Mouse (Mus musculus) liver, embryonic 15.5 days (tissue): ENCODE measurements around the gene Fhad1. TPM values are rescaled to one million over a fixed set of nuclear protein-coding genes. Genes with fewer than 3 reads are reported as not detected.
A peak's percentile ranks its signal among the peaks of the same experiment; 100 is the strongest.

Experiments used
- ATAC-seq: fragments of 200-750 bp; cut with Nextera tagmentation; 2 replicates; pipeline ENCODE4 v1.8.0; 2017; ENCODE audit warnings: moderate number of reproducible peaks, mild to moderate bottlenecking, moderate library complexity; ENCODE audit not compliant: insufficient read depth
- H3K27ac ChIP-seq: fragments of 300-500 bp; sonication (generic); replicated peaks from 2 replicates; pipeline ENCODE4 v1.5.1; 2015; ENCODE audit warnings: mild to moderate bottlenecking, inconsistent platforms
- H3K27me3 ChIP-seq: fragments of 300-500 bp; sonication (generic); 2 replicates; pipeline ENCODE4 v1.6.1; 2015; ENCODE audit warnings: mild to moderate bottlenecking, inconsistent platforms
- H3K36me3 ChIP-seq: fragments of 300-500 bp; sonication (generic); replicated peaks from 2 replicates; pipeline ENCODE4 v1.6.1; 2015; ENCODE audit warnings: moderate library complexity, mild to moderate bottlenecking, inconsistent platforms
- H3K4me1 ChIP-seq: fragments of 300-500 bp; sonication (generic); replicated peaks from 2 replicates; pipeline ENCODE4 v1.6.1; 2015; ENCODE audit warnings: inconsistent platforms
- H3K4me2 ChIP-seq: fragments of 300-500 bp; sonication (generic); 2 replicates; pipeline ENCODE4 v1.6.1; 2015; ENCODE audit warnings: moderate library complexity, mild to moderate bottlenecking, inconsistent platforms
- H3K4me3 ChIP-seq: fragments of 300-500 bp; sonication (generic); replicated peaks from 2 replicates; pipeline ENCODE4 v1.5.1; 2015; ENCODE audit warnings: mild to moderate bottlenecking, inconsistent platforms
- H3K9ac ChIP-seq: fragments of 300-500 bp; sonication (generic); 2 replicates; pipeline ENCODE4 v1.6.1; 2015; ENCODE audit warnings: moderate library complexity, mild to moderate bottlenecking, inconsistent platforms
- H3K9me3 ChIP-seq: fragments of 300-500 bp; sonication (generic); replicated peaks from 2 replicates; pipeline ENCODE4 v1.6.1; 2016; ENCODE audit warnings: inconsistent platforms
- WGBS: fragments of 180-500 bp; shearing (Covaris S2); methylation state at CpG from one replicate; pipeline ENCODE4 v1.1.7; 2015; ENCODE audit warnings: mixed read lengths; ENCODE audit not compliant: insufficient replicate concordance; 5-methylcytosine and 5-hydroxymethylcytosine counted together
- polyA plus RNA-seq: library from polyadenylated mRNA; unstranded; fragments of >200 nt; fragmentation: Nextera tagmentation; extraction: Ambion mirVana; gene quantifications from 2 replicates; pipeline ENCODE4 v1.2.1, GENCODE M21; 2015

The Fhad1 gene
- polyA plus RNA-seq, 1 experiment from 2014 or later, result 0.24 TPM

DNA sequence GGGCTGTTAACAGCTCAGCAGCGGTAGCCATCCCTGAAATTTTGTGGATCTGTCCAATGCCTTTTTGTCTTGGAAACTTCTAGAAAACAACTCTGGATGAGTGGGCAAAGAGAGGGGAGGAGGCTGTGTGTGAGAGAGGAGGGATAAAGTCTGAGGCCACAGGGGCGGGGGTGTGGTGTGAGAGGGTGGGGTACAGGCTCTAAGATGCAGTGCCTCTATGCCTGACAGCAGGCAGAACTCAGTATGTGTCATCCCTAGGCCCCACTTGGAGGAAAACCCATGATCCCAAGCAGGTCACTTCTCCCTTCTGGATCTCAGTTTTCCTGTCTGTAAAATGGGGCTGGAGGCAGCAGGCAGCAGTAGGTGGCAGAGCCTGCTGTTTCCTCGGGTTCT is 143.6 kb downstream of the Fhad1 start:
- H3K9ac ChIP-seq, result no peak overlapping the region
- no peaks in the 10 kb centered on the region for H3K9me3 ChIP-seq
- 0 out of 2 replicates have a peak, but pooled peaks cover 8% of the 10 kb centered on the region for H3K27me3 ChIP-seq
- peak overlapping the region; percentile 87; the same call in 1 of the 2 replicates for H3K4me3 ChIP-seq
- H3K4me2 ChIP-seq, result peak overlapping the region; percentile 99
- peak overlapping the region; percentile 59; the same call in 1 of the 2 replicates for H3K27ac ChIP-seq
- H3K4me1 ChIP-seq, result peaks cover 86% of the 10 kb centered on the region
- 76% methylated on average over 3 of the region's 3 CpGs for WGBS
- peaks cover 18% of the 10 kb centered on the region for H3K36me3 ChIP-seq
- no peak for ATAC-seq

DNA sequence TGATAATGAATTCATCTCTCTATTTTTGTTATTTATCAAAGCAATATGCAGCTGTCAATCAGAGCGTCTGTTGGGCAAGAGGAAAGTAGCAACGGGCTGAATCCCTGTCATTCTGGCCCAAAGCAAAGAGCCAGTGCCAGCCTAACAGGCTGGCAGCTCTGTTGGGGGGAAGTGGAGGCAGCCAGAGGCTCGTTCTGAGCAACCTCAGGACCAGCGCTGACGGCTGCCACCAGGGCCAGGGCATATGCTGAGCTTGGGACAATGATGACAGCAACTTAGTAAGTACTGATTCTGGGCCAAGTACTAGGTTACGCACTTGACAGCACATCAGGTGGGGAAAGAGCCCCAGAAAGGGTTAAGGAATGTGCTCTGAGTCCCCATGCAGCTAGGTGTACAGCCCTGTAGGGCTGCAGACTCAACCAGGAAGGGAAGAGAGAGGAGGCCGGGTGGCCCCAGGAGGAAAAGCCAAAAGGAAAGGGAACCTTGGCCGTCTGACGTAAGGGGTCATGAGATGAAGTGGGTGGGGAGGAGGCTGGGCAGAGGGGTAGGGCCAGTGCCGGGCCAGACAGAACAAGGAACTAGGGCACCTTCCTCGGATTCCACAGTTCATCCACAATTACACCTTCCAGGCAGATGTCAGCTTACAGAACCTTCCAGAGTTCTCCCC is 144.1 kb downstream of the Fhad1 start:
- Histone ChIP-seq H3K9ac (no peak overlapping the region), H3K4me2 (peak overlapping the region; percentile 99), H3K27ac (peak overlapping the region; percentile 53; the same call in 1 of the 2 replicates), H3K4me3 (0 out of 2 replicates have a peak overlapping the region, but pooled peaks have one; percentile 87), H3K4me1 (peaks cover 81% of the 10 kb centered on the region), H3K9me3 (no peaks in the 10 kb centered on the region), H3K36me3 (peaks cover 19% of the 10 kb centered on the region), H3K27me3 (0 out of 2 replicates have a peak, but pooled peaks cover 3% of the 10 kb centered on the region)
- WGBS, result 67% methylated on average over 11 of the region's 11 CpGs
- no peak for ATAC-seq

DNA sequence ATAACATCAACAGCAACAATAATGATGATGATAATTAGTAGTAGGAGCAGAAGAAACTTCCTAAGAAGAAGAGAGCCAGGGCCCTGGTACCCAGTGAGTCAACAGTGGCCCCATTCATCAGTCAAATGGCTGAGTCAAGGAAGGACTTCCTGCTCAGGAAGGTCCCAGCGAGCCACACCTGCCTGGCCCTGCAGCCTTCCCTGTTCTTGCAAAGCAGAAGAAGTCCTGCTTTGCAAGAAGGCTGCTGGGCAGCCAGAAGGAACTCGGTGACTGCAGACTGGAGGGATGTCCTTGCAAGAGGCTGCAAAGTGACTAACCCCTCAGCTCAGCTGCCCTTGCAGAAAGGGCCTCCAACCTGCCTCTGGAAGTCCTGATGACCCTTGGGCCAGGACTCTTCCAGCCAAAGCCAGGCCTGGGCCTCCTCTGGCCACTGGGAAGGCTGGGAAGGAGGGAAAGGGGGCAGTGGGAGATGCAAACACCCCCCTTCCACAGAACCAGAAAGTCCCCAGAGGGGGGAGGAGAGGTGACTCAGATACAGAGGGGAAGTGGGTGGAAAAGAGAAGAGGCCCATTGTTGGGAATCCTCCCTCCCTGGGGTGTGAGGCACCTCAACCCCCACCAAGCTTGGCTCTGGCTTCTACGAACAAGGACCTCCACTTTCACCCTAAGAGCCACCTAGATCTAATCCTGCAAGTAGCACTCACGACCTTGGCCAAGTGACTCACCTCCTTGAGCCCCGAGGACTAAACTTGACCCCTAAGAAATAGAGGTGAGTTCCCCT is 145.3 kb downstream of the Fhad1 start:
- WGBS, result 53% methylated on average over 5 of the region's 5 CpGs
- H3K27me3 ChIP-seq, result no peaks in the 10 kb centered on the region
- no peak overlapping the region for H3K4me2 ChIP-seq
- H3K27ac ChIP-seq, result peak overlapping the region; percentile 38; the same call in 1 of the 2 replicates
- no peak for ATAC-seq
- 0 out of 2 replicates have a peak overlapping the region, but pooled peaks have one; percentile 12 for H3K9ac ChIP-seq
- no peak overlapping the region for H3K4me3 ChIP-seq
- H3K4me1 ChIP-seq, result peaks cover 79% of the 10 kb centered on the region
- peaks cover 25% of the 10 kb centered on the region for H3K36me3 ChIP-seq
- no peaks in the 10 kb centered on the region for H3K9me3 ChIP-seq

DNA sequence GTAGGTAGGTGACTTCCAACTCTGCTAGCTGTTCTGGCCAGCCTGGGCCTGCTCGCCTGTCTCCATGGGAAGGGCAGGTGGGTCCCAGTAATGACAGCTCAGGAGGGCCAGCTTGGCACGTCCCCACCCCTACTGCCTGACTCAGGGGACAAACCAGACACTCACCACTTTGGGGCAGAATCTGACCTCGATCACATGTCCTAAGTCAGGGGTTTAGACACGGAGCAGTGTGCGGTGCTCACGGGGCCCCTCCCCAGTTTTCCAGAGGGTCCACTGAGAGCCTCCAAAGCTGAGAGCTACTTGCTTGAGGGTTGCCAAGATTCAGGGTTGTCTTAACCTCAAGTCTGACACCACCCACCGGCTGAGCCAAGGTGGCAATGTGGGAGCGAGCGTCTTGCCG is 146.8 kb downstream of the Fhad1 start:
- no peak overlapping the region for H3K4me3 ChIP-seq
- H3K9ac ChIP-seq, result no peak overlapping the region
- H3K4me1 ChIP-seq, result peaks cover 66% of the 10 kb centered on the region
- H3K4me2 ChIP-seq, result no peak overlapping the region
- no peak overlapping the region for H3K27ac ChIP-seq
- H3K36me3 ChIP-seq, result peaks cover 33% of the 10 kb centered on the region
- H3K27me3 ChIP-seq, result no peaks in the 10 kb centered on the region
- no peak for ATAC-seq
- H3K9me3 ChIP-seq, result no peaks in the 10 kb centered on the region
- WGBS, result 83% methylated on average over 10 of the region's 10 CpGs

DNA sequence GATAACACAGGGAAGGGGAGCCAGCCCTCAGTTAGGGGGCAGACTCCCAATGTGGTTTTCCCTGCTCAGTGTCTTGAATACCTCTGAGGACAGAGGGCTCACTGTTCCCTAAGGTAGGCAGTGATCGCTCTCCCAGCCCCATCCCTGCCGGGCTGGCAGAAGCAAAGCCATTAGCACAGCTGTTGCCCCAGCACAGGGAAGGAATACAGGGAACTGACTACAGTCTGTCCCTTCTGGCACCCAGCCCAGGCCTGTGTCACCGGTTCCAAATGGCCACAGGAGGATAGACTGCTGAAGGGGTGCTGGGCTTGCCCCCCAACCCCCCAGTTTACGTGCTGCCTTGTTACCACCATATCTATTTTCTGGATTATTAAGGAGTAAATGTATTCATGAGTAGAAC is 147.4 kb downstream of the Fhad1 start:
- Histone ChIP-seq H3K4me3 (no peak overlapping the region), H3K9ac (no peak overlapping the region), H3K27me3 (no peaks in the 10 kb centered on the region), H3K4me2 (no peak overlapping the region), H3K4me1 (peaks cover 60% of the 10 kb centered on the region), H3K36me3 (peaks cover 33% of the 10 kb centered on the region), H3K27ac (no peak overlapping the region), H3K9me3 (no peaks in the 10 kb centered on the region)
- WGBS, result 76% methylated on average over 4 of the region's 4 CpGs
- ATAC-seq, result no peak

DNA sequence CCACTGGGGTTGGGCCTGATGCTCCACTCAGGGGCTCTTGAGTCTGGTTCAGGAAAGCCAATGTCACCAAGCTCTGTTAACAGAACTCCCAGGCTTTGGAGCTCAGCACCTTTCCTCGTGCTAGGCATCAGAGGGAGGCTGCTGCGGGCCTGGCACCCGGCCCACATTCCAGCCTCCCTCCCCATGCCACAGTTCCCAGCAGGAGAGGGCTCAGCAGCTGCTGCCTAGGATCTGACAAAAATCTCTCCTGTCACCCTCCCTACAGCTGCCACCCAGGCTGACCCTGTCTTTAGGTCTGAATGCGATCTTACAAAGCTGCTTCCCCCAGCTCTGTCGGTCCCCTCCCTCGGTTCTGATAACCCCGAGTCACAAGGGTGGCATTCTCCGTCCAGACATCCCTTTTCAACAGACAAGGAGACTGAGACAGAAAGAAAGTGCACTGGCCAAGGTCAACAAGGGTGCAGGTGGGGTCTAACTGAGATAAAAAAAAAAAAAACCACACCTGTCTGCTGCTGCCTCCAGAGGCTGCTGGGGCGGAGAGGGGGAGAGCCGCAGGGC is 147.9 kb downstream of the Fhad1 start:
- peaks cover 56% of the 10 kb centered on the region for H3K4me1 ChIP-seq
- H3K4me3 ChIP-seq, result no peak overlapping the region
- H3K9me3 ChIP-seq, result no peaks in the 10 kb centered on the region
- peaks cover 34% of the 10 kb centered on the region for H3K36me3 ChIP-seq
- no peak overlapping the region for H3K9ac ChIP-seq
- no peak overlapping the region for H3K4me2 ChIP-seq
- ATAC-seq, result no peak
- no peaks in the 10 kb centered on the region for H3K27me3 ChIP-seq
- WGBS, result 70% methylated on average over 10 of the region's 10 CpGs
- no peak overlapping the region for H3K27ac ChIP-seq

DNA sequence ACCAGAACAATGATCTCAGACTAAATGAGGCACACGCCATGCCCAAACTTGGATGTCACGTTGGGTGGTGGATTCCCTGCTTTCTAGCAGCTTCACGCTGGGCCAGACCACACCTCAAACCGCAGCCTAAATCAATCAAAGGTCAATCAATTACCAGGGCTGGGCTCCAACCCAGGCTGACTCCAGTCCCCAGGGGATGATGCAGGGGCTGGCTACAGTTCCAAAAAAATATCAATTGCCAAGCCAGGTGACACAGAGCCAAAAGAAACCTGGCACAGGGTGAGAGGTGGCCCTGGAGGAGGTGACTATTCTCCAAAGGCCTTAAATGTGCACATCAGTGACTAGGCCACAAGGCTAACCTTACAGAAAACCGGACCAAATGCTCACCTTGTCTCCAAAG is 149.3 kb downstream of the Fhad1 start:
- 78% methylated on average over 5 of the region's 5 CpGs for WGBS
- H3K4me3 ChIP-seq, result no peak overlapping the region
- no peak overlapping the region for H3K9ac ChIP-seq
- ATAC-seq, result no peak
- no peak overlapping the region for H3K4me2 ChIP-seq
- no peaks in the 10 kb centered on the region for H3K27me3 ChIP-seq
- H3K27ac ChIP-seq, result no peak overlapping the region
- H3K9me3 ChIP-seq, result no peaks in the 10 kb centered on the region
- H3K4me1 ChIP-seq, result peaks cover 42% of the 10 kb centered on the region
- peaks cover 42% of the 10 kb centered on the region for H3K36me3 ChIP-seq

DNA sequence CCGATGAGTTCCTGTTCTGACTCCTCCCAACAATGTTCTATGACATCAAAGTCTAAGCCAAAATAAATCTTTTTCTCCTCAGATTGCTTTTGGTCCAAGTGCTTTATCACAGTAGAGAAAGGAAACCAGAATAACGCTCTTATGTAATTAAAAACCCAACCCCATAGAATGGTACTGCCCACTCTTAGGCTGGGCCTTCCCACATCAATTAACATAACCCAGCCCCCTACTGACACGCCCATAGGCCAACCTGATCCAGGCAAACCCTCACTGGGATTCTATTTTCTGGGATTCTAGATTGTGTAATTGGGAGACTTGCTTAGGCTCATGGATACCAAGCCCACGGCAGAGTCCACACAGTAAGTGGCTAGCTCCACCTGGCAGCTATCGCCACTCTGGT is 149.9 kb downstream of the Fhad1 start:
- ATAC-seq, result no peak
- Histone ChIP-seq H3K4me2 (no peak overlapping the region), H3K9ac (no peak overlapping the region), H3K9me3 (no peaks in the 10 kb centered on the region), H3K27me3 (no peaks in the 10 kb centered on the region), H3K27ac (no peak overlapping the region), H3K36me3 (peaks cover 43% of the 10 kb centered on the region), H3K4me1 (peaks cover 36% of the 10 kb centered on the region), H3K4me3 (no peak overlapping the region)
- WGBS, result 78% methylated on average over 5 of the region's 5 CpGs

DNA sequence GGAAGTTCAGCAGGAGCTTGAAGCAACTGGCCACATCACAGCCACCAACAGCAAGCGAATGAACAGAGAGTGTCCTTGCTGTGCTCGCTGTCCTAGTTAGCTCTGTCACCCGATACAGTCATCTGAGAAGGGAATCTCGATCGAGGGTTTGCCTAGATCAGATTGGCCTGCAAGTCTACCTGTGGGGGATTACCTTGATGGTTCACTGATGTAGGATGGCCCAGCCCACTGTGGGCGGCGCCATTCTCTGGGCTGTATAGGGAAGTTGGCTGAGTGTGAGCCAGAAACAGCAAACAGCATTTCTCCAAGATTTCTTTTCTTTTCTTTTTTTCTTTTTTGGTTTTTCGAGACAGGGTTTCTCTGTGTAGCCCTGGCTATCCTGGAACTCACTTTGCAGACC is 150.4 kb downstream of the Fhad1 start:
- no peaks in the 10 kb centered on the region for H3K27me3 ChIP-seq
- no peaks in the 10 kb centered on the region for H3K9me3 ChIP-seq
- no peak for ATAC-seq
- peaks cover 31% of the 10 kb centered on the region; the same call in 1 of the 2 replicates for H3K4me1 ChIP-seq
- no peak overlapping the region for H3K4me2 ChIP-seq
- WGBS, result 84% methylated on average over 8 of the region's 8 CpGs
- no peak overlapping the region for H3K27ac ChIP-seq
- no peak overlapping the region for H3K9ac ChIP-seq
- H3K36me3 ChIP-seq, result peaks cover 48% of the 10 kb centered on the region
- H3K4me3 ChIP-seq, result no peak overlapping the region

DNA sequence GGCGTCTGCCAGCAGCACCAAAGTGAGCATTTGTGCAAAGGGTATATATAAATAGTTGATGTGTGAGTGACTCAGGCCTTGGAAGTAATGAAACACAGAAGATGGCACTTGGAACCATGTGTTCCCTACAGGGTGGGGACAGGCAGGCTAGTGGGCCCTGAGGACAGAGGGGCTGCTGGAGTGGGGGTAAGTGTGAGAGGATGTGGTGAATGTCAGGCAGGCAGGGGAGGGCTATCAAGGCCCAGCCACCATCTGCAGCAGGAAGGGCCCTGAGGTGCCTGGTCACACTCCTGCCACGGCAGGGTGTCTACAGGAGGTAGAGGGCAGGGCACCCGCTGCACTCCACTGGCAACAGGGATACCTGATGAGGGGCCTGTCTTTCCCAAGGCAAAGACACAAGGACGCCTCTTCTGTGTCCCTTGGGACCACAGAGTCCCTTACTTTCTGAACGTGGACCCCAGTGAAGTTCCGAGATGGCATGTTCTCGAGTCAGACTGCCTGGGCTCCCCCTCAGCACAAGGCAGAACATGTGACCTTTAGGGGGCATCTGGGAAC is 151.1 kb downstream of the Fhad1 start:
- H3K27ac ChIP-seq, result no peak overlapping the region
- H3K4me2 ChIP-seq, result no peak overlapping the region
- ATAC-seq, result no peak
- H3K9ac ChIP-seq, result no peak overlapping the region
- H3K27me3 ChIP-seq, result no peaks in the 10 kb centered on the region
- peaks cover 24% of the 10 kb centered on the region; the same call in 1 of the 2 replicates for H3K4me1 ChIP-seq
- WGBS, result 77% methylated on average over 7 of the region's 7 CpGs
- no peak overlapping the region for H3K4me3 ChIP-seq
- H3K36me3 ChIP-seq, result peaks cover 50% of the 10 kb centered on the region
- no peaks in the 10 kb centered on the region for H3K9me3 ChIP-seq

DNA sequence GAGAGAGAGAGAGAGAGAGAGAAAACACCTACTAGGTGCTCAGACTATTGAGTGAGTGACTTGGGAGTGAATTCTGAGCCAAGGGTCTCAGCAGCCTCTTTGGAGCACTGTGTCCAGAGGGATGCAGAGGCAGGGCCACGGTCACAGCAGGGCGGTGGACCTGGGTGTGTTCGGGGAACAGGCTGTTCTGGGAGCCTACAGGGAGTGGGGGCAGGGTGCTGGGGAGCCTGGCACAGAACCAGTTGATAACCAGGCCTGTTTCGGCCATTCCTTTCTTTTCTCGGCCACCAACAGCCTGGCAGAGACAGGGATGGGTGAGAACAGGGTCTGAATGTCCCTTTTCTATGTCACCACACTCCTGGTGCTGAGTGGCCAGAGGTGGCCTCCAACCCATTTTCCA is 152.0 kb downstream of the Fhad1 start:
- H3K27ac ChIP-seq, result no peak overlapping the region
- H3K4me1 ChIP-seq, result peaks cover 18% of the 10 kb centered on the region; the same call in 1 of the 2 replicates
- ATAC-seq, result no peak
- no peak overlapping the region for H3K4me2 ChIP-seq
- H3K27me3 ChIP-seq, result no peaks in the 10 kb centered on the region
- H3K9me3 ChIP-seq, result no peaks in the 10 kb centered on the region
- no peak overlapping the region for H3K4me3 ChIP-seq
- no peak overlapping the region for H3K9ac ChIP-seq
- WGBS, result 66% methylated on average over 5 of the region's 5 CpGs
- peaks cover 52% of the 10 kb centered on the region for H3K36me3 ChIP-seq
